In the genomic region with DNA sequence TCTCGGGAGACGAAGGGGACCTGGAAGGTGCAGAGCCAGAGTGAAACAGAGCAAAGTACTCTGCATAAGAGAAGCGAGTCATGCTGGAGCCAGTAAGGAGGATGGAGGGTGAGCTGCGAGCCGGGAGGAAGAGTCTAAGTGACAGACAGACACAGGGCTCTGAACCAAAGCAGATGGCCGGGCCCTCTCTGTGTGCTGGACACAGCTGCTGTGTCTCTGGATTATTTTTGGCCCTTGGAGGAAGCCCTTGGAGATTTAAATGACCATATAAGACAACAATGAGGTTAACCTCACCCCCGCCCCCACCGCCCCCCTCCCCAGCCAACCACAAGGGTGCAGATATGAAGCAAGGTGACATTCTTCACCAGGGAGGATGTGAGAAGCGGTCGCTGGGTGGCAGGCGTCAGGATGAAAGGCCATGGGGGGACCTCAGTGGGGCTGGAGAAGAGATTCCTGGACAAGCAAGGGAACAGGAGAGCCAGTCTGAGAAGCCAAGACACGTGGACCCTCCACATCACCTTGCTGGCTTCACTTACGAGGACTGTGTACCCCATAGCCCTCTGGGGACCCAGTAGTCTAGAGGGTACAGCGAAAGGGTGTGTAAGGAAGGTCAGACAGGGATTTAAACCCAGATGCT, we compare ENCODE assay signal across 11 mouse cellular contexts. TPM values are rescaled to one million over a fixed set of nuclear protein-coding genes. Genes with fewer than 3 reads are reported as not detected.
DNase-seq lines count a peak whose midpoint lies in the region; ATAC-seq and TF ChIP-seq lines count a peak whose summit lies in the region.
"Had no signal": no experiment of that assay in that cellular context is flagged by ENCODE, and none has a peak within 500 bp of the region (broad histone marks: within the 10 kb centered on the region; RNA-seq: fewer than 3 reads in every experiment).

No protein-coding gene starts in this region.

- no peaks in the 10 kb centered on the region for H3K9me3 ChIP-seq in liver, embryonic 11.5 days (ENCODE audit: control insufficient read depth, low read length)
- no peaks in the 10 kb centered on the region for H3K9me3 ChIP-seq in heart, embryonic 13.5 days
- H3K9me3 ChIP-seq: lung, embryonic 15.5 days had no signal

- DNase-seq in liver, adult 2 months (ENCODE audit: extremely low read depth, low read depth, low spot score) = no peak
- DNase-seq in liver, embryonic 11.5 days (ENCODE audit: low spot score) = no peak
- DNase-seq in heart, adult 18-20 months = peak; percentile 51 to 72
- DNase-seq in naive thymus-derived CD4-positive, alpha-beta T cell, adult 2 months (ENCODE audit: low read depth) = peak; percentile 33
- no peak for DNase-seq in adrenal gland, adult 2 months
- DNase-seq: adrenal gland, postnatal 25 days; cerebellum, postnatal 36 days had no signal

- TF ChIP-seq CTCF in liver, adult 2 months (IDR thresholded peaks at IDR 0.05; ENCODE audit: low read depth, low read length) = no peak

- ATAC-seq in liver, embryonic 11.5 days (replicated peaks; ENCODE audit: low FRiP score) = no peak
- ATAC-seq in heart, embryonic 13.5 days (ENCODE audit: extremely low read depth, insufficient number of reproducible peaks, low FRiP score, low TSS enrichment) = peak; percentile 48
- ATAC-seq in inflammation-experienced regulatory T-cells, adult 6 months = no peak

- H3K4me2 ChIP-seq in liver, embryonic 11.5 days = no peak overlapping the region
- H3K4me2 ChIP-seq in heart, embryonic 13.5 days = peak overlapping the region; percentile 68
- H3K4me2 ChIP-seq: lung, embryonic 15.5 days had no signal

- no peaks in the 10 kb centered on the region for H3K27me3 ChIP-seq in liver, adult 2 months (ENCODE audit: control insufficient read depth, insufficient read depth, low read length)
- no peaks in the 10 kb centered on the region for H3K27me3 ChIP-seq in liver, embryonic 11.5 days (replicated peaks; ENCODE audit: control insufficient read depth, insufficient read depth, low read length)
- no peaks in the 10 kb centered on the region for H3K27me3 ChIP-seq in heart, embryonic 13.5 days (replicated peaks)
- H3K27me3 ChIP-seq: lung, embryonic 15.5 days had no signal

- peak overlapping the region; percentile 25; the same call in 1 of the 2 replicates for H3K4me3 ChIP-seq in liver, adult 2 months (ENCODE audit: insufficient read depth, low read depth, low read length)
- H3K4me3 ChIP-seq in liver, embryonic 11.5 days (ENCODE audit: low read depth, low read length) = no peak overlapping the region
- peak overlapping the region; percentile 60 for H3K4me3 ChIP-seq in heart, embryonic 13.5 days
- H3K4me3 ChIP-seq: lung, embryonic 15.5 days had no signal

- TF ChIP-seq POLR2A in liver, adult 2 months (IDR thresholded peaks at IDR 0.05; ENCODE audit: extremely low read depth, insufficient read depth, low read length) = no peak

- H3K79me2 ChIP-seq in liver, adult 2 months (ENCODE audit: control insufficient read depth, insufficient read depth, low read length) = no peaks in the 10 kb centered on the region

- 82% methylated on average over 14 of the region's 14 CpGs for WGBS in liver, adult 2 months
- WGBS in liver, embryonic 11.5 days = 53% methylated on average over 14 of the region's 14 CpGs
- WGBS in heart, embryonic 13.5 days = 33% methylated on average over 14 of the region's 14 CpGs

- no peaks in the 10 kb centered on the region for H3K36me3 ChIP-seq in liver, adult 2 months (ENCODE audit: control insufficient read depth, insufficient read depth, low read length)
- H3K36me3 ChIP-seq in liver, embryonic 11.5 days (ENCODE audit: control insufficient read depth, insufficient read depth, low read length) = no peaks in the 10 kb centered on the region
- H3K36me3 ChIP-seq in heart, embryonic 13.5 days = peaks cover 28% of the 10 kb centered on the region
- H3K36me3 ChIP-seq: lung, embryonic 15.5 days had no signal

- H3K9ac ChIP-seq in liver, adult 2 months (ENCODE audit: low read depth, low read length) = peak overlapping the region; percentile 18
- H3K9ac ChIP-seq in liver, embryonic 11.5 days (ENCODE audit: low read depth, low read length) = no peak overlapping the region
- H3K9ac ChIP-seq in heart, embryonic 13.5 days = peak overlapping the region; percentile 90
- H3K9ac ChIP-seq: lung, embryonic 15.5 days had no signal

- peaks cover 8% of the 10 kb centered on the region; the same call in 1 of the 2 replicates for H3K4me1 ChIP-seq in liver, adult 2 months (ENCODE audit: control insufficient read depth, insufficient read depth, low read length)
- no peaks in the 10 kb centered on the region for H3K4me1 ChIP-seq in liver, embryonic 11.5 days (replicated peaks; ENCODE audit: control insufficient read depth, insufficient read depth, low read length)
- H3K4me1 ChIP-seq in heart, embryonic 13.5 days = peaks cover 46% of the 10 kb centered on the region
- H3K4me1 ChIP-seq: lung, embryonic 15.5 days had no signal

- peak overlapping the region; percentile 62; the same call in 1 of the 2 replicates for H3K27ac ChIP-seq in liver, adult 2 months (replicated peaks; ENCODE audit: insufficient read depth, low read depth, low read length)
- H3K27ac ChIP-seq in liver, embryonic 11.5 days (ENCODE audit: low read depth, low read length) = no peak overlapping the region
- peak overlapping the region; percentile 97 for H3K27ac ChIP-seq in heart, embryonic 13.5 days (replicated peaks)
- H3K27ac ChIP-seq: lung, embryonic 15.5 days had no signal

RNA-seq across cellular contexts. Expression of gene Asb2, which starts 17.5 kb away (rescaled TPM):
- 2.7 and 3.6 TPM in 2 replicates for total RNA-seq in liver, adult 2 months (2014; rRNA removed)
- polyA plus RNA-seq in liver, adult 2 months (2012; rRNA removed) = 5.6 TPM in 2 replicates
- 1.2 and 2.8 TPM in 2 replicates for polyA plus RNA-seq in liver, embryonic 11.5 days (2014; fragmentation: Nextera tagmentation; extraction: Ambion mirVana)
- total RNA-seq in heart, adult 18-20 months (2021) = 100 to 1,000 TPM; 561 to 602 TPM
- 164 and 183 TPM in 2 replicates for polyA plus RNA-seq in heart, embryonic 13.5 days (2015; fragmentation: Nextera tagmentation; extraction: Ambion mirVana)
- total RNA-seq in adrenal gland, adult 2 months (2021) = 1 to 10 TPM; 1.2 to 2.0 TPM
- polyA plus RNA-seq in adrenal gland, adult 2 months (2012; rRNA removed) = 6.3 and 8.2 TPM in 2 replicates
- polyA plus RNA-seq in inflammation-experienced regulatory T-cells, adult 6 months (2017; shearing (Covaris generic)) = 10 to 100 TPM; 22.5 to 68.5 (median 47.2) TPM

RNA-seq across cellular contexts. Expression of gene Fam181a, which starts 27.5 kb away (rescaled TPM):
- not detected in 2 replicates for total RNA-seq in liver, adult 2 months (2014; rRNA removed)
- polyA plus RNA-seq in liver, adult 2 months (2012; rRNA removed) = not detected in 2 replicates
- not detected in 2 replicates for polyA plus RNA-seq in liver, embryonic 11.5 days (2014; fragmentation: Nextera tagmentation; extraction: Ambion mirVana)
- not detected for total RNA-seq in heart, adult 18-20 months (2021)
- not detected in 2 replicates for polyA plus RNA-seq in heart, embryonic 13.5 days (2015; fragmentation: Nextera tagmentation; extraction: Ambion mirVana)
- total RNA-seq in adrenal gland, adult 2 months (2021) = not detected
- 0.22 TPM in 1 of 2 replicates, not detected in the other for polyA plus RNA-seq in adrenal gland, adult 2 months (2012; rRNA removed)
- polyA plus RNA-seq in inflammation-experienced regulatory T-cells, adult 6 months (2017; shearing (Covaris generic)) = not detected
- total RNA-seq: adrenal gland, postnatal 25 days; heart, postnatal 36 days had no signal
- polyA plus RNA-seq: lung, embryonic 15.5 days had no signal

RNA-seq across cellular contexts. Expression of gene Otub2, which starts 50.2 kb away (rescaled TPM):
- total RNA-seq in liver, adult 2 months (2014; rRNA removed) = 1.3 and 1.7 TPM in 2 replicates
- 2.1 and 2.5 TPM in 2 replicates for polyA plus RNA-seq in liver, adult 2 months (2012; rRNA removed)
- polyA plus RNA-seq in liver, embryonic 11.5 days (2014; fragmentation: Nextera tagmentation; extraction: Ambion mirVana) = 15.9 and 20.2 TPM in 2 replicates
- total RNA-seq in heart, adult 18-20 months (2021) = 1 to 10 TPM; 3.4 to 3.9 TPM
- polyA plus RNA-seq in heart, embryonic 13.5 days (2015; fragmentation: Nextera tagmentation; extraction: Ambion mirVana) = 13.8 and 15.8 TPM in 2 replicates
- 1 to 10 TPM; 3.0 to 3.8 TPM for total RNA-seq in adrenal gland, adult 2 months (2021)
- 2.6 and 3.3 TPM in 2 replicates for polyA plus RNA-seq in adrenal gland, adult 2 months (2012; rRNA removed)
- 1 to 10 TPM; 1.3 to 2.3 (median 1.9) TPM for polyA plus RNA-seq in inflammation-experienced regulatory T-cells, adult 6 months (2017; shearing (Covaris generic))

Comparison
In these comparisons a context has a peak if more than half of its experiments do, and no peak if none do; other contexts are left out.
1. DNase-seq: peak in heart, adult 18-20 months (2 of 2) and naive thymus-derived CD4-positive, alpha-beta T cell, adult 2 months (single experiment); none in liver, adult 2 months (single experiment), liver, embryonic 11.5 days (single experiment) and adrenal gland, adult 2 months (single experiment).